Mouse (Mus musculus) brown adipose tissue, adult 24 weeks (tissue): ENCODE results near the gene Stx11. TPM values are rescaled to one million over a fixed set of nuclear protein-coding genes. Genes with fewer than 3 reads are reported as not detected.

ENCODE experiments used
- H3K27ac ChIP-seq: fragments of 200-500 bp; replicated peaks from 2 replicates; pipeline ENCODE4 v1.5.1; 2012; ENCODE audit warnings: low read depth, mild to moderate bottlenecking, low read length
- H3K4me1 ChIP-seq: fragments of 200-500 bp; 2 replicates; pipeline ENCODE4 v1.6.1; 2012; ENCODE audit warnings: low read length, mixed read lengths; ENCODE audit not compliant: control insufficient read depth, insufficient read depth, insufficient read length
- H3K4me3 ChIP-seq: fragments of 200-500 bp; 2 replicates; pipeline ENCODE4 v1.5.1; 2012; ENCODE audit warnings: low read depth, mild to moderate bottlenecking, low read length, moderate library complexity; ENCODE audit not compliant: insufficient read depth
- polyA plus RNA-seq: library from polyadenylated mRNA; stranded (reverse); fragments of >200 nt; gene quantifications from 2 replicates; pipeline ENCODE4 v1.2.4, GENCODE M21; 2012; ENCODE audit not compliant: missing spikeins, insufficient read depth, insufficient read length

Gene Stx11
- 0.99 and 1.0 TPM in 2 replicates for polyA plus RNA-seq

- peak within 1 kb of the TSS; percentile 82 for H3K4me3 ChIP-seq
- no peaks in the 10 kb centered on the region for H3K4me1 ChIP-seq
- H3K27ac ChIP-seq: no peak within 1 kb of the TSS
Observed at GRCm38 (mm10) chr10:12964151-12965075, at the start of gene Stx11. Stx11 (minus strand) TSS chr10:12964298.

GRCm38 (mm10) chr10:13008737-13009121 lies 44.6 kb upstream of the Stx11 start:
- no peak overlapping the region for H3K27ac ChIP-seq
- H3K4me3 ChIP-seq: peak overlapping the region; percentile 82
- H3K4me1 ChIP-seq: no peaks in the 10 kb centered on the region

- Histone ChIP-seq H3K4me1 (no peaks in the 10 kb centered on the region), H3K4me3 (peak overlapping the region; percentile 82), H3K27ac (peak overlapping the region; percentile 48; the same call in 1 of the 2 replicates)
Observed at GRCm38 (mm10) chr10:13007876-13008736, 44.0 kb upstream of the Stx11 start.

- Histone ChIP-seq H3K4me1 (no peaks in the 10 kb centered on the region), H3K4me3 (no peak within 1 kb of the TSS), H3K27ac (no peak within 1 kb of the TSS)
Observed at GRCm38 (mm10) chr10:13005043-13005442, 40.9 kb upstream of the Stx11 start, which contains the start of gene Sf3b5. Sf3b5 (plus strand) TSS chr10:13005343.

- Histone ChIP-seq H3K27ac (no peak overlapping the region), H3K4me1 (no peaks in the 10 kb centered on the region), H3K4me3 (no peak overlapping the region)
Observed at GRCm38 (mm10) chr10:12996736-12997477, 32.8 kb upstream of the Stx11 start.

GRCm38 (mm10) chr10:12993411-12994039 lies 29.4 kb upstream of the Stx11 start:
- no peak overlapping the region for H3K27ac ChIP-seq
- no peaks in the 10 kb centered on the region for H3K4me1 ChIP-seq
- H3K4me3 ChIP-seq: no peak overlapping the region

- H3K27ac ChIP-seq: no peak overlapping the region
- H3K4me3 ChIP-seq: no peak overlapping the region
- H3K4me1 ChIP-seq: no peaks in the 10 kb centered on the region
Observed at GRCm38 (mm10) chr10:12991953-12992352, 27.9 kb upstream of the Stx11 start.

- Histone ChIP-seq H3K27ac (no peak overlapping the region), H3K4me3 (no peak overlapping the region), H3K4me1 (no peaks in the 10 kb centered on the region)
Observed at GRCm38 (mm10) chr10:12986943-12987342, 22.8 kb upstream of the Stx11 start.

GRCm38 (mm10) chr10:12986485-12986884 lies 22.4 kb upstream of the Stx11 start:
- no peaks in the 10 kb centered on the region for H3K4me1 ChIP-seq
- no peak overlapping the region for H3K27ac ChIP-seq
- H3K4me3 ChIP-seq: no peak overlapping the region

- Histone ChIP-seq H3K4me1 (no peaks in the 10 kb centered on the region), H3K27ac (no peak overlapping the region), H3K4me3 (no peak overlapping the region)
Observed at GRCm38 (mm10) chr10:12985028-12985427, 20.9 kb upstream of the Stx11 start.

- no peak overlapping the region for H3K4me3 ChIP-seq
- no peaks in the 10 kb centered on the region for H3K4me1 ChIP-seq
- H3K27ac ChIP-seq: no peak overlapping the region
Observed at GRCm38 (mm10) chr10:12983516-12983915, 19.4 kb upstream of the Stx11 start.

- no peaks in the 10 kb centered on the region for H3K4me1 ChIP-seq
- no peak overlapping the region for H3K4me3 ChIP-seq
- 0 out of 2 replicates have a peak overlapping the region, but pooled peaks have one; percentile 26 for H3K27ac ChIP-seq
Observed at GRCm38 (mm10) chr10:12981071-12981470, 17.0 kb upstream of the Stx11 start.

- H3K4me3 ChIP-seq: no peak overlapping the region
Observed at GRCm38 (mm10) chr10:12977787-12978212, 13.7 kb upstream of the Stx11 start.

GRCm38 (mm10) chr10:12976552-12976951 lies 12.5 kb upstream of the Stx11 start:
- Histone ChIP-seq H3K27ac (no peak overlapping the region), H3K4me1 (no peaks in the 10 kb centered on the region), H3K4me3 (no peak overlapping the region)

More at GRCm38 (mm10) chr10:12977787-12978212, 13.7 kb upstream of the Stx11 start:
- no peaks in the 10 kb centered on the region for H3K4me1 ChIP-seq
- no peak overlapping the region for H3K27ac ChIP-seq
